Mouse (Mus musculus) megakaryocyte-erythroid progenitor cell, adult 5-6 weeks (primary cell): ENCODE data around the gene Zfp593. TPM values are rescaled to one million over a fixed set of nuclear protein-coding genes. Genes with fewer than 3 reads are reported as not detected.

Experiments used
- ATAC-seq: replicated peaks from 2 replicates; pipeline ENCODE4 v1.8.0; 2016; ENCODE audit warnings: mild to moderate bottlenecking, inconsistent platforms; ENCODE audit not compliant: severe bottlenecking, poor library complexity, low FRiP score, low TSS enrichment
- total RNA-seq, 2 experiments: library from RNA; stranded (forward) in 1 of 2; stranded (reverse) in 1 of 2; fragments of 200-1000, 215-1000 nt in 1 of 2; fragments of >200 nt in 1 of 2; fragmentation: Nextera tagmentation in 1 of 2; gene quantifications; 2 replicates each; pipeline ENCODE4 v1.2.3; 2014 to 2017

The Zfp593 gene
- total RNA-seq, 2 experiments from 2014 or later, result 14.9 to 20.3 TPM

DNA sequence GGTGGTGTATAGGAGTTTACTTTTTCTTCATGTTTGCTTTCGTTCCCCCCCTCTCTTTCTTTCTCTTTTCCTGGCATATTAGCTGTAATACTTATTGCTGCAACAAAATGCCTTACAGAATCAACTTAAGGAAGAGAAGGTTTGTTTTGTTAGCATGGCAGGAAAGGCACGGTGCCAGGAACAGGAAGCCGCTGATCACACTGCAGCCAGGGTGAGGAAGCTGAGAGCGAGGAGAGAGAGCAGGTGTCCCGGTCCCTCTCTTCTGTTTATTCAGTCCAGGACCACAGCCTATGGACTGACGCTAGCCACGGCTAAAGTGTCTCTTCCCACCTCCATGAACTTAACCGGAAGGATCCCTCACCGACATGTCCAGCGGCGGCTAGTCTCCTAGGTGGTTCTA is 13.0 kb upstream of the Zfp593 start:
- no peak for ATAC-seq

DNA sequence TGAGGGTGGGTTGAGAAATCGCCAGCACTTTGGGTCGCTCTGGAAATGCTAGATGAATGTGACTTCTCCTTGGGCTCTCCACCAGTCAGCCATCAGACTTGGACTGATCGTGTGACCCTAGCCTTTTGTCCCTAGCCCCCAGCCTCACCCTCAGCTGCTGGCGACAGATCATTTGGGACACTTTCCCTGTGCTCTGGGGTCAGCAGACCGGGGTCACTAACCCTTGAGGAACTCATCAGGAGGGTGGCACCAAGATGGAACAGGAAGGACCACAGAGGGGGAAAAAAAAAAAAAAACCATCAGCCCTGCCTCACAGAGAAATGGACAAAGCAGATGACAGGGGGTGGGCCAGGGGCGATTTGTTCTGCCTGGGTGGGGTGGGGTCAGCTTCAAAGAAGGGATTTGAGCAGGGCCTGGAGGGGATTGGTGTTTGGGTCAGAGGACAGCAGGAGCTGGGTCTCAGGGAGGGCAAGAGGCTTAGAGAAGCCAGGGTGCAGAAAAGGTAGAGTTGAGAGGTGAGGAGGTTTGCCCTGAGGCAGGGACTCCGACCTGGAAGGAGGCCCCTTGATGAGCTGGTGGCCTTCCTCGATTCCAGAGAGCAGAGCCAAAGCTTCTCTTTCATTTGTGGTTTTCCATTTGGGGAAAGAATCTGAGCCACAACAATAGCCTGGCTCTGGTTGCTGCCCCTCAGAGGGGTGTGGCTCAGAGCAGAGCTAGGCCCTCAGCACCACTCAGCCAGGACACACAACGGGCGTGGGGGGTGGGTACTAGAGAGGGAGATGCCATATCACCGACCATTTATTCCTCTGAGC is 12.0 kb upstream of the Zfp593 start:
- ATAC-seq, result no peak

DNA sequence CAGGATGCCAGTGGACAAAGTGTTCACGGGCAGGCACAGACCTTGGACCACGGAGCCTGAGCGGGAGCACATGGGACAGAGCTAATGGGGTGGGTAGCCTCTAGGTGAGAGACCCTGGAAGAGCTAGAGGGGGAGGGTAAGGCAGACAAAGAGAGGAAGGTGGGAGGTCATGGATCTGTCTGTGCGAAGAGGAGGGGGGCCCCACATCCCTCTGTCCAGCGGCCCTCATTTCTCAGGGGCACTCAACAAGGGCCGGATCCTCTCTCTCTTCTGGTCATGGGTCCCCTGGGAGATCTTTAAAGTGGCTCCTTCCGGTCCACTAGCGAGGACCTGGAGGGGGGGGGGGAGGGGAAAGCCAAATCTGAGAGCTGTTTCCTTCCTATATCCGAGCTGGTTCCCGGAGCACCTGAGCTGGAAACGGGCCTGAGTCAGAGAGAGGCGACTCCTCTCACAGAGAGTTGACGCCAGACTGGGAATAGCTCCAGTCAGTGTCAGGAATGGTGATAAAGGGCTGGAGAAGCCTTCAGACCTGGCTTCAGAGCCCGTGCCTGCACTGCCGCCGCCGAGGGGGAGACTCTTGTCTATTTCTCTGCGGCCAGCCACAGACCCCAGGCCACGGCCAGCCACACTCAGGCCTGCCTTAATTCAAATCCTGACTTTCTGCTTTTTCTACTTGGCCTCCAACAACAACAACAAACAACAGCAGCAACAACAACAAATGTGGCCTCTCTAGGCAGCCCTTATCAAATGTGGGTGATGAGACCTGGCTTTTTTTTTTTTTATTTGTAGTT is 11.2 kb upstream of the Zfp593 start:
- no peak for ATAC-seq

DNA sequence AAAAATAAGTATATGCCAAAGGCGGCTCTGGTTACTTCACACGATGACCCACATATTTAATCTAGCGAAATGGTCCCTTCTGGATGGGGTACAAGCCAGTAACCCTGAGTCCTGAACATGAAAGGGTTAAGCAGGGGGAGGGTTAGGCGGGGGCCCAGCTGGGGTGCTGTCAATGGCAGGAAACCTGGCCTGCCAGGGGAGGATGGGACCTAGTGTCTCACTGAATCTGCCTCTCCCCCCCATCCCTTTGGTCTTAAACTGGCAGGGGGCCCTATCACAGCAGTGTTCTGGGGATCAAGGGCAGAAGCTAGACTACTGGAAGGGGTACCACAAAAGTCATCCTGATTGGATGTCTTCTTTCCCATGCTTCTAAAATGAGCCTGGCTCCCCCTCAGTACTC is 10.5 kb upstream of the Zfp593 start:
- ATAC-seq, result no peak

DNA sequence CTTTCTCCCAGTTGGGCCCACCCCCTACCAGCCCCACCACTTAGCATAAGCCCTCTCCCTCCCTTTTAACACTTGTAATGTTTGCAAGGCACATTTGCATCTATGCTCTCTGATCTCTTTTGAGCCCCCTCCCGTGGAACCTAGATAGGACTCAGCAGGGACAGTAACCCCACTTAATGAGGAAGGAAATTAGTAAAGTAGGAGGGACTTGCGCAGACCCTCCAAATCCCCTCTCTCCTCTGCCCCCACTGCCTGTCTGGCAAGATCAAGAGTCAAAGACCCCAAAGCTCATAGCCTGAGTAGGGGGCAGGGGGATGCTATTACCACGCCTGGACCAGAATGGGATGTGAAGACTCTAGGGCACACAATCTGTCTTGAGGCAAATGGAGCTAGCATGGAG is 9.4 kb upstream of the Zfp593 start:
- ATAC-seq, result no peak

DNA sequence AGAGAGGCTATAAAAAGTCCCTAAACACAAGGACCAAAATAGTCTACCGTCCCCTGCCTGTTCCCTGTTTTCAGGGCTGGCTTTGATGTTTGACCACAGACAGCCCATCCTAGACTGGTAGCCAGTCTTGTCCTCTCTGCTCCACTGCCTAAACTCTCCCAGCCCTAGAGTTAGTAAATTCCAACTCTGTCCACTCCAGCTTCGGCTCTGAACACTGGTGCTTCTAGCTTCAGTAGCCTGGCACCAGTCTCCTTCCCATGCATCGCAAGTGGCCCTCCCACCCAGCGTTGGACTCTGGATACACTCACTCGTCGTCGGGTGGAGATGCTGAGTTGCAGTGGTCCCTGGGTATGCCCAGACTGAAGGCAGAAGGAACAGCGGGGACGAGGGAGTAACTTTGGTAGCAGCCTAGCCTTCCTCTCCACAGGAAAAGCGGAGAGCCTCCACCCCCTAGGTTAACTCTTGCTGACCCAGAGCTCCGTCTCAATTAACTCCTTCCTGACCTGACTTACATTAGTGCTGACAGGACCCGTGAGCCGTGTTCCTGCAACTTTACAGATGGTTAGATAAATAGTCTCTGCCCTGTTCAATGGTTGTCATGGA is 8.4 kb upstream of the Zfp593 start, which contains the start of gene Grrp1:
Gene Grrp1 (minus strand): TSS at position 385 of the 603 bp plus-strand sequence.
- no peak for ATAC-seq

DNA sequence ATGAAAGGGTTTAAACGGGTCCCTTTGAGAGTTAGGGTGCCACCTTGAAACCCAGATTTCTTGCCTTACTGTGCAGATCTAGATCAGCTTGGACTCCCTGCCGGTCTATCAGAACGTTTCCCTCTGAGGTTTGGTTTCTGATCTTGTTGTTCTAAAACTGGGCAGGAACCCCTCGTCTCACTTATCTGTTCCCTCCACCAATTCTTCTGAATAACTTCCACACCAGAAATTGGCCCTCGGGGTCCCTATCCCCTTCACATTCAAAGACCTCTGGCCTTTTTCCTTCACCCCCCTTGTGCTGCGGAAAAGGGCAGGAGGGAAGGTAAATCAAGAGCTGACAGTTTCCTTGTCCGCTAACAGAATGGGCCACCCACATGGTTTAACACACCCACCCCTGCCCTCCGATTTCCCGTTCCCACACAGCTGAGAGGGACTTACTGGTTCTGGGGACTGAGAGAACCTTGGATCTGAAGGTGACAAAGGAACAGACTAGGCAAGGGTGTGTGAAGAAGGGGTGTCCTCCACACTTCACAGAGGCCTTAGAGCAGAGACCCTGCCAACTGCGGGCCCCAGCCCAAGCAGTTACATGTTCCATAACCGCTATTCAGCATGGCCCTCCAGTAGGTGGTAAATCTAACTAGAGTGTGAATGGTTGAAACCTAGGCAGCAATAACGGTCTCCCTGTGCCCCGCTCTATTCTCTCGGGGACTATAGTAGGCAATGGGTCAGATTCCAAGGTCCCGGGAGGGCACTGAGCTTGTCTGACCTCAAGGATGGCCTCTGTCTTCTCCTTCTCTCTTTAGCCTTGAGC is 7.7 kb upstream of the Zfp593 start:
- no peak for ATAC-seq

DNA sequence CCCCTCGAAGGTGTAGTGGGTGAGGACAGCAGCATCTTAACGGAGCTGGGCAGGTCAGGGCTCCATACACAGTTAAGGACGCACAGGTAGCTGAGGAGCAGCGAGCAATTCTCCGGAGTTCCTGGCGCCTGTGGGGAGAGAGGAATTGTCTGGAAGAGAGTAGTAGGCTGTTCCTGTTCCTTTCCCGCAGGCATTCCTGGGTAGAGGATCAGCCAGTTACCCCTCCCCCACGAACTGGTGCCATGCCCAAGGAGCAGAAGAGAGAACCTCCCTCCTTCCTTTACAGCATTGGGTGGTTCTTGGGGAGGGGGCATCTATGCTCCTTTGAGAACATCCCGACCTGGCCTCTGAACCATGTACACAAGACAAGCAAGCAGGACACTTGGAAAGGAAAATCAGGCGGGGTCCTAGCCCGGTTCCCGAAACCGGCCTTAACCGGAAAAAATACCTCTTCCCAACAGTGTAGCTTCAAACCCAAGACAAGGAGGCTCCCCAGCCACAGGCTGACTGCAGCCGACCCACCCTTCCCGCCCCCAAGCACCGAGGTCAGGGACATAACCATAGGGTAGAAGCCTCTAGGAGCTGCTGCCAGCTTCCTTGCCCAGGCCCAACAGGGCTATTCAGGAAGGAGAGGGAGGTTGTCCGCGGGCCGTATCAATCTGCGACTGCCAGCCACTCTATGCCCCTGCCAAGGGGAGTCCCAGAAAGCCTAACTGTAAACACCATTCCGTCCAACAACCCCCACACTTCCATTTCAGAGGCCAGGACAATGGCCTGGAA is 6.9 kb upstream of the Zfp593 start:
- ATAC-seq, result no peak

DNA sequence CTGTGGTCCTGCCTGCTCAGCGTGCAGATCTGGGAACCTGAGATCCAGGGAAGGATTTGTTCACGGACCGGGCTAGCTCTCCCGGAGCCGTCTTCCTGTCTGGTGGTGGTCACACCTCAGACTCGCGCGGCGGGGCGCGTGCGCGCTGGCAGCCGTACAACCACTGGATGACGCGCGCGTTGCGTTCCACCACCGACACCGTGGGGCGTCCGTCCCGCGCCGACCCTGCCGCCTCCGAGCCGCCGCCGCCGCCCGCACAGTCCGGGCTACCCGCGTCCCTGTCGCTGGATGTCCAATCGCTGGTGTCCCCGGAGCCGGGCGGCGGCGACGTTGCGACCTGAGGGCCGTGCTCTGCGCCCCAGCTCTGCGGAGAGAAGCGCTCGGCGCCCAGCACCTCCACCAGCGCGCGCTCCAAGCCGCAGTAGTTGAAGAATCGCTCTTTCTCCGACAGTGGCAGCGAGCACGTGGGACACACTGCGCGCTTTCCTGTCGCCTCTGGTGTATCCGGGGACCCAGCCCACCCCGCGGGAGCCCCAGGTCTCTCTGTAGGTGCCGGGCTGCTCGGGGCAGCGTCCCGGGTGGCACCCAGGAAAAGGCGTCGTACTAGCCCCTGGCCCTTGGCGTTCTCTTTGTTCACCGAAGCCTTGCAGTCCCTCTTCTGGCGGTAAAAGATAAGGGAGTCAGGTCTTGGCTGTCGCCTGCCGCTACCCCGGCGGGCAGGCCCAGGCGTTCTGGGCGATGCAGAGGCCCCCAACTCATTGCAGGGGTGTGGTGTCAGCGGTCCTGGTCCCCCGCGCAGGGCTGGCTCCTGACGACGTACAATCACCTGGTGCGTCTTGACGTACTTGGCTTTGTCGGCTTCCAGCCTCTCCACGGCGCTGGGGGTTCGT is 6.1 kb upstream of the Zfp593 start:
- ATAC-seq, result peak; percentile 34

DNA sequence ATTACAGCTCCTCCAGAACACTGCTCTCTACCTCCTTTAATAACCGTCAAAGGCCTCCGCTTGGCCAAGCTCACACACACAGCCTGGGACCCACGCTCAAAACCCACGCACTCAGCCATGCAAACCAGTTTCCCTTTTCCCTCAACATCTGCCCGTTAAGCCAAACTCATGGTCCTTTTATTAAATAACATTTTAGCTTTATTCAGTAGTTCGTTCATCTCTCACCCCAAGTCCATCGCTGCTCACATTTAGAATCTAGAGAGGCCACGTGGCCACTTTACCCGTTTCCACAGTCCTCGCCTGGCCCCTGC is 5.5 kb upstream of the Zfp593 start:
- ATAC-seq, result no peak

DNA sequence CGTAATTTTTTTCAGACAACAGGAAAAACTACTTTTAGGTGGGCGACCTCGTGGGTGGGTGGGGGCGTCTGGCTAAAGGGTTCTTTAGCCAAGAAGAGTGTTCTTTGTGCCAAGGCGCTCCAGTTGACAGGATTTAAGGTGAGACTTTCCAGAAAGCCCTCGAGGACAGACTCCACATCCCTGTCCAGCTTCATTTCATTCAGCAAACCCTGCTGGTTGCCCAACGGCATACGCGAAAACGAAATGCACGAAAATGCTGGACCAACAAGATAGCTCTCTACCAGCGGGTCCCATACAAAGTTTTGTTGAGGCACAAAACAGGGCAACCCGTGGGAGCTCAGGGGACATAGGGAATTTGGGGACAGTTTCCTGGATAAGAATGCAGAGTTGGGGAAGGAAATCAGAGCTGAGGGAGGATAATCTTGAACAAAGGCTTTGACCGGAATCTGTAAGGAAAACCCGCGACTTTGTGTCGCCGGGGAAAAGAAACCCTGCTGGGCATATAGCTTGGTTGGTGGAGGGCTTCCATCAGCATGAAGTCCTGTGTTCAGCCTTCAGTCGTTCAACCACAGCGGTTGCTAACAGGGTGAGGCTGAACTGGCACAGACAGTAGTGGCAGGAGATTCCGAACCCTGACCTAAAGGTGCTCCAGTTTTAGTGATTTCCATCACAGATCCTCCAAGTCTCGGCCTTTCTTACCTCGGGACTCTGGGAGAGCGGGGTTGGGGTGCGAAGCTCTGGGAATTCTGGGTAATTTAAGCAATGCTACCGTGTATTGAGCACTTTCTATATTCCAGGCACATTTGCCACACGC is 4.9 kb upstream of the Zfp593 start:
- no peak for ATAC-seq

DNA sequence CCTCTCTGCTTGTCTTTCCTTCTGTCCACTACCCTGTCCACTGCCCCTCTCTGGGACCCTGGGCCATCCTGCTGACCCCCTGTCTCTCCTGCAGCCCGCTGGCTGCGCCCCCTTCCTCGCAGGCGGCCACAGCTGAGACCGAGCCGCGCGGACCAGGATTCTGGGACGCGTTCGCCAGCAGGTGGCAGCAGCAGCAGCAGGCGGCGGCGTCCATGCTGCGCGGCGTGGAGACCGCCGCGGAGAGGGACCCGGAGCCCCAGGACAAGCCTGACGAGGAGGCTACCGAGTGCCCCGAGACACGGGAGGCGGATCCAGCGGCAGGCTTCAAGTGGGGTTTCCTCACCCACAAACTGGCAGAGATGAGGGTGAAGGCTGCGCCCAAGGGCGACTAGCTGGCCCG is 4.3 kb upstream of the Zfp593 start:
- 0 out of 2 replicates have a peak, but pooled peaks have one; percentile 28 for ATAC-seq

DNA sequence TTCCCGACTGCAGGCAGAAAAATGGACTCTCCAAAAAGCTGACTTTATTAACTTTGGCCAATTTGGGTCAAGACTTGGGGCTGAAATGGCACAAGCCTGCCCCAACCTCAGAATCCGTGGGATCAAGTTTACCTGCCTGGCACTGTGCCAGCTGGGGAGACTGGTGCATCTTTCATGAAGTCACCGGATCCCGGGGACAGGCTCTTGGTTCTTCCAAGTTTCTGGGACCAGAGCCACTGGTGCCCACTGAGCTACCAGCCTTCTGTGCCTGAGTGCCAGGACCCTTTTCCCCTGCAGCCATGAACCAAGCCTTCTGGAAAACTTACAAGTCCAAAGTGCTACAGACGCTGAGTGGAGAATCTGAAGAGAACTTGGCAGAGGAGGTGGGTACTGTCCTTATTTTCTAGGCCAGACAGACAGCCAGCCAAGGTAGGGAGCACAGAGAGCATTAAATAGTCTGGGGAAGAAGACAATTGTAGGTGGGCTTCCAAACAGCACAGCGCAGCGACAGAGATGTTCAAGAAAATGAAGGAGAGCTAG is 1.4 kb upstream of the Zfp593 start, which contains the start of gene Gm30191:
Gene Gm30191 (plus strand): TSS at position 217 of the 540 bp plus-strand sequence.
- no peak for ATAC-seq

DNA sequence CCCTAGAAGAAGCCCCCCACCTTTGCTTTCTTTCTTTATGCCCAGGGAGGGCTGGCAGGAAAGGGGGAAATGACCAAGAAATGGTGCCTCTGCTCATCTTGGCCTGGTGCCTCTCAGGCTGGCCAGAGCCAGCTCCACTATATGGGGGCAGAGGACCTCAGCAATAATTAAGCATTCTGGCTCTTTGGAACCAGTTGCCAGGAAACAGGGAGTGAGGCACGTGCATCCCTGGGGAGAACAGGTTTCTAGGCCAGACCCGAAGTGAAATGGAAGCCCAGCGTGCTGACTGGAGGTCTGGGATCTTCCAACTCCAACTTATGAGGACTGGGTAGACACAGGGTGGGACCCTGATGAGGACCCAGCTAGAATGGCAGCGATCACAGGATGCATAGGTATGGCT is 864 bp upstream of the Zfp593 start:
- no peak for ATAC-seq

DNA sequence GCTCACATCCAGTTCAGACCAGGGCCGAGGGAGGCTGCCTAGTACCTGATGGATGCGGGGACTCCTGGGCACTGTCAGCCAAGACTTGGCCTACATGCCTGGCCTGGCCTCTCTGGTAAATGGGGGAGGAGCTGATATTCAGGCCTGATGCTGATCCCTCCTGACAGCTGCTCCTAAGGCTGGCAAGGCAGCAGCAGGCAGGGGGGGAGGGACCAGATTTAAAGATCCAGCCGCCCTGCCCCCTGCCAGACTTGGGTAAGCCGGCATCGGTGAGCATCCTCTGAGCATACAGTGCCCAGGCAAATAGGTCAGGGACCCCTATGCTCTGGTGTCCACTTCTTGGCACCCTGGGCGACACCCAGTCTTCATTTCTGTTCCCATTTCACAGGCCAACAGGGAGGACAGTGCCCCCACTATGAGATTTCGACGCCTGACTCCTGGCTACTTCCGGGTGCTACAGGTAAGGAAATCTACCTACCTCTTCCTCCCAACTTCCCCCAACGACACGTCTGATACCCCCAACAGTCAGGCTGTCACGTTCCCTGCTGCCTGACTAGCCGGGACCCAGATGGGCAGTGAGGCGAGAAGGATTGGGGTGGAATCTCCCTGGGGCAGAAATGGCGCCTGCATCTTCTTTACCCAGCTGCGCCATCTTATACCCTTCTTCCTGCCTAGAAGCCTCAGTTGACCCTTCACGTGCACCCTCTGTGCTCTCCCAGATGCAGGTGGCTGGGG is 1.7 kb downstream of the Zfp593 start, which contains the start of gene E130218I03Rik:
Gene E130218I03Rik (plus strand): TSS at position 147 of the 735 bp plus-strand sequence.
- ATAC-seq, result no peak

DNA sequence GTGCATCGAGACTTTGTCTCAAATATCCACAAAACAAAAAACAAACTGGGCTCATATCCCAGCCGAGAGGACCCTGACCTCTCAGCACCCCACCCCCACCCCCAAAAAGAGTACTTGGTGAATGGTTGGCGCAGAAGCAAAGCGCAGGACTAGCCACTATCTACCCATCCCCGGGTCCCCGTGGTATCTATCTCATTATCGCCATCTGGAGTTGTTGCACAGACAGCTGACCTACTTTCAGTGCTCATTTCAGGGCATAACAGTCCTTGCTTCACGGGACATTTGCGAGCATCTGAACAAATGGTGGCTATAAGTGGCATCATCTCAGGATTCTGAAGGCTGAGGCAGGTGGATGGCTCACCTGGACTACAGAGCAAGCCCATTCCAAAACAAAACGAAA is 6.7 kb downstream of the Zfp593 start:
- 0 out of 2 replicates have a peak, but pooled peaks have one; percentile 18 for ATAC-seq
